Mouse (Mus musculus): ENCODE measurements at regions not wholly inside any gene's neighbourhood (a gene's known extent, or its start where the extent isn't known, plus 50 kb on each side); places are given as distances from the start of the nearest gene placed in this dataset.

GRCm38 (mm10) chr13:45274261-45274884 is 115.2 kb upstream of the Mylip start:
- ATAC-seq (ENCODE audit: low FRiP score) (no peak), DNase-seq (ENCODE audit: low spot score) (no peak)
- Histone ChIP-seq H3K36me3 (ENCODE audit: insufficient read depth, low read length) (no peaks in the 10 kb centered on the region), H3K4me2 (ENCODE audit: low read depth, low read length, poor library complexity, severe bottlenecking) (no peak overlapping the region), H3K27me3 (ENCODE audit: insufficient read depth, low read length) (no peaks in the 10 kb centered on the region), H3K27ac (ENCODE audit: low read depth, low read length) (no peak overlapping the region), H3K9ac (replicated peaks; ENCODE audit: low read length, poor library complexity, severe bottlenecking) (no peak overlapping the region), H3K9me3 (ENCODE audit: low read length) (no peaks in the 10 kb centered on the region), H3K4me1 (ENCODE audit: insufficient read depth, low read length) (no peaks in the 10 kb centered on the region), H3K4me3 (ENCODE audit: low read depth, low read length) (no peak overlapping the region)
- 79% methylated on average over 8 of the region's 8 CpGs for WGBS
- no peak for TF ChIP-seq CTCF (IDR thresholded peaks at IDR 0.05)

DNA sequence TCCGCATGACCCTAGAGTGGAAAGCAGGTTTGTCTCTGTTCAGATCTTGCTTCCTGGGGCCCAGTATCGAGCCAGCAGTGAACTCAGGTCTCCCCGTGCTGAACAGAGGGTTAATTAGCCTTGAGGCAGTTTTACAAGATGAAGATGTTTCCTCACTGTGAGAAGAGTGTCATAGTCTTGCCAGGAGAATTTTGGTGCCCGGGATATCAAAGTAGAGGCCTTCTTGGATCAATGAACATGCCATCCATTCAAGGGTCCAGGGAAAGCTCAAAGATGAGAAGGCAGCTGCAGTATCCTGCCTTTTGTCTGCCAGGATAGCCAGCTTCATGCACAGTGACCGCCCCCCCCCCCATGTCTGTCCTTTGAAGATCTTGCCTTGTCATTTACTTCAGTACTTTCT is 114.2 kb upstream of the Mylip start:
- TF ChIP-seq CTCF (IDR thresholded peaks at IDR 0.05), result no peak
- no peaks in the 10 kb centered on the region for H3K9me3 ChIP-seq (ENCODE audit: low read length)
- DNase-seq (ENCODE audit: low spot score), result no peak
- 65% methylated on average over 5 of the region's 5 CpGs for WGBS
- no peak overlapping the region for H3K4me3 ChIP-seq (ENCODE audit: low read depth, low read length)
- no peak for ATAC-seq (ENCODE audit: low FRiP score)
- no peaks in the 10 kb centered on the region for H3K4me1 ChIP-seq (ENCODE audit: insufficient read depth, low read length)
- H3K27me3 ChIP-seq (ENCODE audit: insufficient read depth, low read length), result no peaks in the 10 kb centered on the region
- H3K36me3 ChIP-seq (ENCODE audit: insufficient read depth, low read length), result no peaks in the 10 kb centered on the region
- no peak overlapping the region for H3K9ac ChIP-seq (replicated peaks; ENCODE audit: low read length, poor library complexity, severe bottlenecking)
- no peak overlapping the region for H3K4me2 ChIP-seq (ENCODE audit: low read depth, low read length, poor library complexity, severe bottlenecking)
- H3K27ac ChIP-seq (ENCODE audit: low read depth, low read length), result no peak overlapping the region

DNA sequence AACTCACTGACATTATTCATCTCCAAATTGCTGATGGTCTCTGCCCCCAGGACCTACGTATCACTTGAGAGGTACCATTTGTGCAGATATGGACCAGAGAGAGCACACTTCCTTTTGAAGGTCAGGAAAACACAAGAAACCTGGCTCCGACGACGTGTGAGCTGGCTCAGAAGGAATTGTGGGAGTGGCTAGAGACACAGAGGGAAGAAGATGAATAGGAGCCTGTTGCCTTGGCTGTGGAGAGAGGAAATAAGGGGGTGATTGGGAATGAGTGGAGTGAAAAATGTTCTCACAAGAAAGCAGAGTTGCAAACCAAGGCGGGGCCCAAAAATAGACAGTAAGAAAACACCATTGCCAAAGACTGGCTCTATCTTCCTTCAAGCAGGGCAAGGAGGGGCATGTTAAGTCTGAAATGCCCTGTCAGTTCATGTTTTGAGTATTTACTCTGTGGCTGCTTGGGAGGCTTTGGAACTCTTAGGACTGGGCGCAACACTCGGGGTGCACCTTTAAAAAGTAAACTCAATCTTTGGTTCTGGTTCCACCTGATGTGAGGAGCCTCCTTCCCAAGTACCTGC is 111.6 kb upstream of the Mylip start:
- TF ChIP-seq CTCF (IDR thresholded peaks at IDR 0.05), result no peak
- Histone ChIP-seq H3K9me3 (ENCODE audit: low read length) (no peaks in the 10 kb centered on the region), H3K27me3 (ENCODE audit: insufficient read depth, low read length) (no peaks in the 10 kb centered on the region), H3K4me2 (ENCODE audit: low read depth, low read length, poor library complexity, severe bottlenecking) (no peak overlapping the region), H3K4me1 (ENCODE audit: insufficient read depth, low read length) (no peaks in the 10 kb centered on the region), H3K27ac (ENCODE audit: low read depth, low read length) (no peak overlapping the region), H3K36me3 (ENCODE audit: insufficient read depth, low read length) (no peaks in the 10 kb centered on the region), H3K9ac (replicated peaks; ENCODE audit: low read length, poor library complexity, severe bottlenecking) (no peak overlapping the region), H3K4me3 (ENCODE audit: low read depth, low read length) (no peak overlapping the region)
- ATAC-seq (ENCODE audit: low FRiP score) (no peak), DNase-seq (ENCODE audit: low spot score) (no peak)
- 79% methylated on average over 7 of the region's 7 CpGs for WGBS

DNA sequence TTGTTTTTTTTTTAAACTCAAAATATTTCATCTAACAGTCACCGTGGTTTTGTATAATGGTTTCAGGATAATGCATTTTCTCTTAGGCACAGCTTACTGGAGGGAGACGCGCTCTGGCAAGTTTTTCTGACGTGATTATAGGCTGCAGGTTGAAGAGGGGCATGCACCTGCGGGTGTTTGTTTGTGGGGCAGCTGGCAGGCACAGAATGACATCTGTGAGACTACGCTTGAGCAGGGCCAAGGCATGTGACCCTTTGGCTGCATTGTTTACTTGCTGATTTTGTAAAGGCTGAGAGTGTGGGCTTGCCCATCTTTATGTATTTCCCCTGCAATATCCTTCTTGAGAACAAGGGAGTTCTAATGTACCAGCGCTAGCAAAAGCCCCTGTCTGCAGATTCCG is 108.4 kb upstream of the Mylip start:
- H3K9me3 ChIP-seq (ENCODE audit: low read length), result no peaks in the 10 kb centered on the region
- ATAC-seq (ENCODE audit: low FRiP score) (no peak), DNase-seq (ENCODE audit: low spot score) (no peak)
- H3K36me3 ChIP-seq (ENCODE audit: insufficient read depth, low read length), result no peaks in the 10 kb centered on the region
- no peak overlapping the region for H3K4me3 ChIP-seq (ENCODE audit: low read depth, low read length)
- H3K27ac ChIP-seq (ENCODE audit: low read depth, low read length), result no peak overlapping the region
- no peak overlapping the region for H3K4me2 ChIP-seq (ENCODE audit: low read depth, low read length, poor library complexity, severe bottlenecking)
- no peaks in the 10 kb centered on the region for H3K4me1 ChIP-seq (ENCODE audit: insufficient read depth, low read length)
- 66% methylated on average over 8 of the region's 8 CpGs for WGBS
- no peak overlapping the region for H3K9ac ChIP-seq (replicated peaks; ENCODE audit: low read length, poor library complexity, severe bottlenecking)
- no peak for TF ChIP-seq CTCF (IDR thresholded peaks at IDR 0.05)
- no peaks in the 10 kb centered on the region for H3K27me3 ChIP-seq (ENCODE audit: insufficient read depth, low read length)

GRCm38 (mm10) chr13:45286651-45287050 is 102.9 kb upstream of the Mylip start:
- ATAC-seq (ENCODE audit: low FRiP score), result no peak
- no peak for TF ChIP-seq CTCF (IDR thresholded peaks at IDR 0.05)
- H3K9ac ChIP-seq (replicated peaks; ENCODE audit: low read length, poor library complexity, severe bottlenecking), result no peak overlapping the region
- no peak overlapping the region for H3K27ac ChIP-seq (ENCODE audit: low read depth, low read length)
- DNase-seq (ENCODE audit: low spot score), result no peak
- H3K9me3 ChIP-seq (ENCODE audit: low read length), result no peaks in the 10 kb centered on the region
- no peak overlapping the region for H3K4me3 ChIP-seq (ENCODE audit: low read depth, low read length)
- no peaks in the 10 kb centered on the region for H3K27me3 ChIP-seq (ENCODE audit: insufficient read depth, low read length)
- H3K36me3 ChIP-seq (ENCODE audit: insufficient read depth, low read length), result no peaks in the 10 kb centered on the region
- no peak overlapping the region for H3K4me2 ChIP-seq (ENCODE audit: low read depth, low read length, poor library complexity, severe bottlenecking)
- no peaks in the 10 kb centered on the region for H3K4me1 ChIP-seq (ENCODE audit: insufficient read depth, low read length)
- WGBS, result 76% methylated on average over 2 of the region's 2 CpGs

DNA sequence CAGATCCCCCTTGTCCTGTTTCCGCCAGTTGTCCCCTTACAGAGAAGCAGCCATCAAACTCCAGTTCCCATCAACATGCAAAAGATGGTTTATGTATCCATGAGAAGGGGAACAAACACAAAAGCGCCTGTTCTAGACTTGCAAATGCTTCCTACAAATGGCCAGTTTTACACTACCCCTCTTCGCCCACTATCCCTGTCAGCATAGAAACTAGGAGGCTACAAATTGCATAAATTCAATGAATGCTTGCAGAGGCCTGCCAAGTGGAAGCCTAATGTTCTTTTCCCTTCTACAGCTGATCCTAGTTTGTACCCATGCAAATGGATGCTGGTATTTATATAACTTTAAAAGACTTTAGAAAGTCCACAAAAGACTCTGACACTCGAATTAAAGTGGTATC is 102.3 kb upstream of the Mylip start:
- no peaks in the 10 kb centered on the region for H3K9me3 ChIP-seq (ENCODE audit: low read length)
- no peak for TF ChIP-seq CTCF (IDR thresholded peaks at IDR 0.05)
- no peaks in the 10 kb centered on the region for H3K4me1 ChIP-seq (ENCODE audit: insufficient read depth, low read length)
- WGBS, result 81% methylated on average over 4 of the region's 4 CpGs
- H3K36me3 ChIP-seq (ENCODE audit: insufficient read depth, low read length), result no peaks in the 10 kb centered on the region
- DNase-seq (ENCODE audit: low spot score) (no peak), ATAC-seq (ENCODE audit: low FRiP score) (no peak)
- H3K27ac ChIP-seq (ENCODE audit: low read depth, low read length), result no peak overlapping the region
- no peak overlapping the region for H3K4me2 ChIP-seq (ENCODE audit: low read depth, low read length, poor library complexity, severe bottlenecking)
- no peaks in the 10 kb centered on the region for H3K27me3 ChIP-seq (ENCODE audit: insufficient read depth, low read length)
- no peak overlapping the region for H3K4me3 ChIP-seq (ENCODE audit: low read depth, low read length)
- no peak overlapping the region for H3K9ac ChIP-seq (replicated peaks; ENCODE audit: low read length, poor library complexity, severe bottlenecking)
